Mouse (Mus musculus) limb, embryonic 15.5 days (tissue): ENCODE data around the gene Dstn. TPM values are rescaled to one million over a fixed set of nuclear protein-coding genes. Genes with fewer than 3 reads are reported as not detected.

Experiments used
- ATAC-seq: fragments of 200-750 bp; cut with Nextera tagmentation; 2 replicates; pipeline ENCODE4 v1.8.0; 2017; ENCODE audit warnings: low read depth, moderate TSS enrichment; ENCODE audit not compliant: insufficient number of reproducible peaks, low FRiP score, low TSS enrichment
- H3K27ac ChIP-seq: fragments of 300-500 bp; sonication (generic); 2 replicates; pipeline ENCODE4 v1.5.1; 2015; ENCODE audit warnings: moderate library complexity, mild to moderate bottlenecking, inconsistent platforms
- H3K27me3 ChIP-seq: fragments of 300-500 bp; sonication (generic); 2 replicates; pipeline ENCODE4 v1.6.1; 2015; ENCODE audit warnings: inconsistent platforms
- H3K36me3 ChIP-seq: fragments of 300-500 bp; sonication (generic); 2 replicates; pipeline ENCODE4 v1.6.1; 2015; ENCODE audit warnings: inconsistent platforms
- H3K4me1 ChIP-seq: fragments of 300-500 bp; sonication (generic); 2 replicates; pipeline ENCODE4 v1.6.1; 2015; ENCODE audit warnings: inconsistent platforms
- H3K4me2 ChIP-seq: fragments of 300-500 bp; sonication (generic); 2 replicates; pipeline ENCODE4 v1.6.1; 2015; ENCODE audit warnings: mild to moderate bottlenecking, inconsistent platforms
- H3K4me3 ChIP-seq: fragments of 300-500 bp; sonication (generic); 2 replicates; pipeline ENCODE4 v1.5.1; 2015; ENCODE audit warnings: mild to moderate bottlenecking, inconsistent platforms
- H3K9ac ChIP-seq: fragments of 300-500 bp; sonication (generic); 2 replicates; pipeline ENCODE4 v1.6.1; 2015; ENCODE audit warnings: inconsistent platforms
- H3K9me3 ChIP-seq: fragments of 300-500 bp; sonication (generic); 2 replicates; pipeline ENCODE4 v1.6.1; 2016; ENCODE audit warnings: inconsistent platforms
- WGBS: fragments of 180-500 bp; shearing (Covaris S2); methylation state at CpG from one replicate; pipeline ENCODE4 v1.1.7; 2015; 5-methylcytosine and 5-hydroxymethylcytosine counted together
- polyA plus RNA-seq: library from polyadenylated mRNA; unstranded; fragments of >200 nt; fragmentation: Nextera tagmentation; extraction: Ambion mirVana; gene quantifications from 2 replicates; pipeline ENCODE4 v1.2.1, GENCODE M21; 2015

Dstn gene
- polyA plus RNA-seq, 1 experiment from 2014 or later: 458 TPM

GRCm38 (mm10) chr2:143947981-143948380, 32.9 kb downstream of the Dstn start:
- Histone ChIP-seq H3K9me3 (no peaks in the 10 kb centered on the region), H3K27ac (no peak overlapping the region), H3K9ac (no peak overlapping the region), H3K4me2 (no peak overlapping the region), H3K4me1 (peaks cover 12% of the 10 kb centered on the region; the same call in 1 of the 2 replicates), H3K27me3 (no peaks in the 10 kb centered on the region), H3K4me3 (no peak overlapping the region), H3K36me3 (peaks cover 96% of the 10 kb centered on the region)
- 87% methylated on average over 3 of the region's 3 CpGs for WGBS
- no peak for ATAC-seq

- Histone ChIP-seq H3K27me3 (no peaks in the 10 kb centered on the region), H3K9me3 (no peaks in the 10 kb centered on the region), H3K4me2 (no peak overlapping the region), H3K36me3 (peaks cover 97% of the 10 kb centered on the region), H3K4me3 (no peak overlapping the region), H3K27ac (no peak overlapping the region), H3K4me1 (peaks cover 12% of the 10 kb centered on the region; the same call in 1 of the 2 replicates), H3K9ac (no peak overlapping the region)
- WGBS: 93% methylated on average over 4 of the region's 4 CpGs
- ATAC-seq: no peak
Measured at GRCm38 (mm10) chr2:143948416-143948815, 33.3 kb downstream of the Dstn start.

- Histone ChIP-seq H3K4me1 (peaks cover 12% of the 10 kb centered on the region; the same call in 1 of the 2 replicates), H3K27ac (no peak overlapping the region)
- 95% methylated on average over 6 of the region's 6 CpGs for WGBS
Measured at GRCm38 (mm10) chr2:143949217-143949616, 34.1 kb downstream of the Dstn start.

GRCm38 (mm10) chr2:143950290-143951027, 35.3 kb downstream of the Dstn start:
- Histone ChIP-seq H3K36me3 (peaks cover 99% of the 10 kb centered on the region), H3K4me2 (no peak overlapping the region), H3K4me1 (peaks cover 12% of the 10 kb centered on the region; the same call in 1 of the 2 replicates), H3K4me3 (no peak overlapping the region), H3K9ac (no peak overlapping the region), H3K27me3 (no peaks in the 10 kb centered on the region), H3K27ac (no peak overlapping the region), H3K9me3 (no peaks in the 10 kb centered on the region)
- no peak for ATAC-seq
- WGBS: 84% methylated on average over 5 of the region's 5 CpGs

More at GRCm38 (mm10) chr2:143949217-143949616, 34.1 kb downstream of the Dstn start:
- no peaks in the 10 kb centered on the region for H3K9me3 ChIP-seq
- H3K9ac ChIP-seq: no peak overlapping the region
- H3K4me2 ChIP-seq: no peak overlapping the region
- H3K36me3 ChIP-seq: peaks cover 97% of the 10 kb centered on the region
- H3K27me3 ChIP-seq: no peaks in the 10 kb centered on the region
- no peak for ATAC-seq
- H3K4me3 ChIP-seq: no peak overlapping the region

- H3K9me3 ChIP-seq: no peaks in the 10 kb centered on the region
- H3K4me1 ChIP-seq: peaks cover 12% of the 10 kb centered on the region; the same call in 1 of the 2 replicates
- 80% methylated on average over 1 of the region's 1 CpGs for WGBS
- H3K27ac ChIP-seq: 0 out of 2 replicates have a peak overlapping the region, but pooled peaks have one; percentile 14
- no peak overlapping the region for H3K9ac ChIP-seq
- H3K27me3 ChIP-seq: no peaks in the 10 kb centered on the region
- H3K4me3 ChIP-seq: no peak overlapping the region
- peaks cover 99% of the 10 kb centered on the region for H3K36me3 ChIP-seq
- 0 out of 2 replicates have a peak, but pooled peaks have one; percentile 13 for ATAC-seq
- no peak overlapping the region for H3K4me2 ChIP-seq
Measured at GRCm38 (mm10) chr2:143951028-143951420, 35.9 kb downstream of the Dstn start.

- no peak overlapping the region for H3K9ac ChIP-seq
- ATAC-seq: no peak
- peaks cover 99% of the 10 kb centered on the region for H3K36me3 ChIP-seq
- H3K27ac ChIP-seq: 0 out of 2 replicates have a peak overlapping the region, but pooled peaks have one; percentile 14
- H3K4me3 ChIP-seq: no peak overlapping the region
- H3K27me3 ChIP-seq: no peaks in the 10 kb centered on the region
- no peaks in the 10 kb centered on the region for H3K9me3 ChIP-seq
- H3K4me2 ChIP-seq: no peak overlapping the region
- peaks cover 12% of the 10 kb centered on the region; the same call in 1 of the 2 replicates for H3K4me1 ChIP-seq
- WGBS: 72% methylated on average over 5 of the region's 5 CpGs
Measured at GRCm38 (mm10) chr2:143951546-143952315, 36.6 kb downstream of the Dstn start.

- peaks cover 93% of the 10 kb centered on the region for H3K36me3 ChIP-seq
- H3K4me3 ChIP-seq: no peak overlapping the region
- no peak for ATAC-seq
Measured at GRCm38 (mm10) chr2:143953944-143954343, 38.8 kb downstream of the Dstn start.

GRCm38 (mm10) chr2:143955004-143955403, 39.9 kb downstream of the Dstn start:
- H3K27ac ChIP-seq: no peak overlapping the region
- H3K9me3 ChIP-seq: no peaks in the 10 kb centered on the region; the same call in 1 of the 2 replicates
- no peak overlapping the region for H3K4me2 ChIP-seq
- H3K36me3 ChIP-seq: peaks cover 87% of the 10 kb centered on the region
- no peak overlapping the region for H3K9ac ChIP-seq
- no peak for ATAC-seq
- no peak overlapping the region for H3K4me3 ChIP-seq
- no peaks in the 10 kb centered on the region for H3K27me3 ChIP-seq
- H3K4me1 ChIP-seq: peaks cover 12% of the 10 kb centered on the region; the same call in 1 of the 2 replicates
- 91% methylated on average over 4 of the region's 4 CpGs for WGBS

More at GRCm38 (mm10) chr2:143953944-143954343, 38.8 kb downstream of the Dstn start:
- Histone ChIP-seq H3K9me3 (no peaks in the 10 kb centered on the region), H3K27ac (no peak overlapping the region), H3K9ac (no peak overlapping the region), H3K4me1 (peaks cover 12% of the 10 kb centered on the region; the same call in 1 of the 2 replicates), H3K27me3 (no peaks in the 10 kb centered on the region), H3K4me2 (no peak overlapping the region)
- WGBS: 86% methylated on average over 4 of the region's 4 CpGs

GRCm38 (mm10) chr2:143955746-143956145, 40.6 kb downstream of the Dstn start:
- no peak overlapping the region for H3K27ac ChIP-seq
- no peak overlapping the region for H3K4me2 ChIP-seq
- peaks cover 81% of the 10 kb centered on the region for H3K36me3 ChIP-seq
- peaks cover 12% of the 10 kb centered on the region; the same call in 1 of the 2 replicates for H3K4me1 ChIP-seq
- H3K9ac ChIP-seq: no peak overlapping the region
- 94% methylated on average over 4 of the region's 4 CpGs for WGBS
- no peak overlapping the region for H3K4me3 ChIP-seq
- ATAC-seq: no peak
- H3K9me3 ChIP-seq: no peaks in the 10 kb centered on the region; the same call in 1 of the 2 replicates
- no peaks in the 10 kb centered on the region for H3K27me3 ChIP-seq

- no peak overlapping the region for H3K27ac ChIP-seq
- no peak overlapping the region for H3K4me3 ChIP-seq
- H3K36me3 ChIP-seq: peaks cover 81% of the 10 kb centered on the region
- H3K9me3 ChIP-seq: no peaks in the 10 kb centered on the region; the same call in 1 of the 2 replicates
- no peak overlapping the region for H3K4me2 ChIP-seq
- no peaks in the 10 kb centered on the region for H3K4me1 ChIP-seq
- H3K9ac ChIP-seq: no peak overlapping the region
- H3K27me3 ChIP-seq: no peaks in the 10 kb centered on the region
- ATAC-seq: no peak
- WGBS: 95% methylated on average over 5 of the region's 5 CpGs
Measured at GRCm38 (mm10) chr2:143962192-143962591, 47.1 kb downstream of the Dstn start.

GRCm38 (mm10) chr2:143963318-143963717, 48.2 kb downstream of the Dstn start:
- no peak overlapping the region for H3K27ac ChIP-seq
- WGBS: 100% methylated on average over 1 of the region's 1 CpGs
- no peak for ATAC-seq
- H3K9ac ChIP-seq: no peak overlapping the region
- no peak overlapping the region for H3K4me3 ChIP-seq
- no peaks in the 10 kb centered on the region for H3K27me3 ChIP-seq
- no peaks in the 10 kb centered on the region; the same call in 1 of the 2 replicates for H3K9me3 ChIP-seq
- H3K36me3 ChIP-seq: peaks cover 81% of the 10 kb centered on the region
- no peak overlapping the region for H3K4me2 ChIP-seq
- no peaks in the 10 kb centered on the region for H3K4me1 ChIP-seq

GRCm38 (mm10) chr2:143969260-143969659, 54.1 kb downstream of the Dstn start:
- Histone ChIP-seq H3K4me1 (no peaks in the 10 kb centered on the region), H3K4me3 (no peak overlapping the region), H3K4me2 (no peak overlapping the region), H3K27me3 (no peaks in the 10 kb centered on the region), H3K9me3 (no peaks in the 10 kb centered on the region), H3K9ac (no peak overlapping the region), H3K36me3 (peaks cover 95% of the 10 kb centered on the region), H3K27ac (no peak overlapping the region)
- WGBS: 86% methylated on average over 7 of the region's 7 CpGs
- ATAC-seq: no peak
